24 mouse cellular contexts compared by ENCODE assay signal in genomic region chr2:165611551-165612253, GRCm38 (mm10). TPM values are rescaled to one million over a fixed set of nuclear protein-coding genes. Genes with fewer than 3 reads are reported as not detected.
A peak's percentile ranks its signal among the peaks of the same experiment; 100 is the strongest.
DNase-seq lines count a peak whose midpoint lies in the region; TF ChIP-seq lines count a peak whose summit lies in the region.
"Had no signal": no experiment of that assay in that cellular context is flagged by ENCODE, and none has a peak within 500 bp of the region (broad histone marks: within the 10 kb centered on the region; RNA-seq: fewer than 3 reads in every experiment).

No protein-coding gene starts in this region.

- H3K4me3 ChIP-seq in gastrocnemius, adult 2 months, result no peak overlapping the region
- H3K4me3 ChIP-seq: embryonic facial prominence, embryonic 13.5 days; embryonic facial prominence, embryonic 15.5 days; erythroblast, embryonic 14.5 days; forebrain, embryonic 10.5 days; forebrain, embryonic 12.5 days had no signal

- no peak for TF ChIP-seq CTCF in gastrocnemius, adult 2 months (IDR thresholded peaks at IDR 0.05)

- peak overlapping the region; percentile 79; the same call in 1 of the 2 replicates for H3K27ac ChIP-seq in gastrocnemius, adult 2 months
- H3K27ac ChIP-seq: embryonic facial prominence, embryonic 13.5 days; embryonic facial prominence, embryonic 15.5 days; forebrain, embryonic 12.5 days had no signal

- peak; percentile 33 for DNase-seq in gastrocnemius, adult 2 months
- no peak for DNase-seq in gastrocnemius, adult 8-10 months (ENCODE audit: low spot score in 2 of 2)
- peak; percentile 13 to 21 for DNase-seq in heart, adult 18-20 months
- DNase-seq in heart, postnatal 36 days, result no peak
- DNase-seq in retina, postnatal 1 day, result peak; percentile 47
- no peak for DNase-seq in retina, embryonic 14.5 days (ENCODE audit: low spot score)
- DNase-seq: adrenal gland, adult 8-10 months; adrenal gland, postnatal 14 days; adrenal gland, postnatal 36 days; B cell, adult 2 months; cerebellum, adult 11 months; cerebellum, adult 18-20 months; cerebellum, adult 8-10 months; cerebellum, adult 9-11 months; cerebellum, postnatal 14 days; cerebellum, postnatal 36 days; embryo, embryonic 11 days had no signal

- intact Hi-C loops in gastrocnemius, adult 2 months (cut with DNase I), result no loop called here
- intact Hi-C loops in heart, postnatal 36 days (cut with DNase I), result no loop called here

RNA-seq across cellular contexts. Expression of gene Eya2, which starts 16.9 kb away (rescaled TPM):
- 1 to 10 TPM; 3.0 to 5.8 TPM for total RNA-seq in gastrocnemius, adult 2 months (2021)
- total RNA-seq in gastrocnemius, adult 8-10 months (2022), result 1 to 10 TPM; 1.1 to 4.7 (median 1.7) TPM
- 1 to 10 TPM; 1.3 to 1.9 TPM for total RNA-seq in heart, adult 18-20 months (2021)
- 1 to 10 TPM; 1.4 to 1.6 TPM for total RNA-seq in heart, postnatal 36 days (2021)
- total RNA-seq: CH12.LX, G1E had no signal

Comparison
In these comparisons a context has a peak if more than half of its experiments do, and no peak if none do; other contexts are left out.
1. DNase-seq: peak in gastrocnemius, adult 2 months (single experiment), heart, adult 18-20 months (2 of 2) and retina, postnatal 1 day (single experiment); none in gastrocnemius, adult 8-10 months (0 of 2), heart, postnatal 36 days (0 of 2) and retina, embryonic 14.5 days (single experiment).